Mouse (Mus musculus): Measurements from ENCODE around the gene Usp13. TPM values are rescaled to one million over a fixed set of nuclear protein-coding genes. Genes with fewer than 3 reads are reported as not detected.

The Usp13 gene
- total RNA-seq, 2 experiments from 2014 or later: 154 to 157 TPM

DNA sequence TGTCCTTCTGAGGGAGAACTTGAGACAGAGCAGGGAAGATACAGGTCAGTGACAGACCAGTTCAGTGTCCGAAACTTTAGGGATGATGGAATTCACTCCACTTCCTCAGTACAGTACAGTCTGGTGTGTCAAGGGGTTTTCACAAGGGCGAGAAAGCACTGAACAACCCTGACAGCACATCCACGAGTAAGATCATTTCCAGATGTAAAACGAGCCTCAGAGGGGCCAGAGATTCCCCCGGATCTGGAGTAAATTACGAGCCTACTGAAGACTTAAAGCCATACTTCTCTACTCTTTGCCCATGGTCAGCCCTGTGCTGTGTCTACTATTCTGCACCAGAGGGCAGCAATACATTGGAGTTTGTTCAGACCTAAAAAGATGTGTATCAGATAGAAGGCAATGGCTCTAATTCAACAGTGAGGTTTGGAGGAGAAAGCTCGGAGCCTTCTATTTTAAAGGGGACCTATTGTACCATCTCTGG, 92.8 kb downstream of the Usp13 start:
- intact Hi-C loops (cut with DNase I; ENCODE audit: low total_unique reads): loop anchor here (10.0 kb wide), 1 partner anchor 165 kb away; no protein-coding TSS in a partner anchor
- no peak for DNase-seq

DNA sequence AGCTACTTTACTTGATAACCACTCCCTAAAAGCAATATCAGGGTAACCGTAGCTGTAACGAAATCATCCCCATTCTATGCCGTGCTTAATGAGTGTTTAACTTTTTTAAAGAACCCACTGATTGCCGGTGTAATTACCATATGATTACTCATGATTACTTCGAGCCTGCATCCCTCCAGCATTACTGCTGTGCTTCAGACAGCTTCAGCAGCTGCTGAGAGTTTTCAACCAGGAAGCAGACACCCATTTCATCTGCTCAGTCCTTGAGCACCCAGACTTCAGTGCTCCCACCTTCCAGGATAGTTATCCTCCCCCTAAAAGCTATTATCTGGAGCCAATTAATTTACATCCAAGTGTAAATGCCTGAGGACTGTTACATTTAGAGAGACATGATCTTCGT, 106.8 kb downstream of the Usp13 start:
- no peak for DNase-seq
- intact Hi-C loops (cut with DNase I; ENCODE audit: low total_unique reads): no loop called here

- DNase-seq: no peak
- intact Hi-C loops (cut with DNase I; ENCODE audit: low total_unique reads): no loop called here
Observed at GRCm38 (mm10) chr3:32939802-32940501, 122.6 kb downstream of the Usp13 start.

GRCm38 (mm10) chr3:32947486-32947885, 130.1 kb downstream of the Usp13 start:
- intact Hi-C loops (cut with DNase I; ENCODE audit: low total_unique reads): no loop called here

DNA sequence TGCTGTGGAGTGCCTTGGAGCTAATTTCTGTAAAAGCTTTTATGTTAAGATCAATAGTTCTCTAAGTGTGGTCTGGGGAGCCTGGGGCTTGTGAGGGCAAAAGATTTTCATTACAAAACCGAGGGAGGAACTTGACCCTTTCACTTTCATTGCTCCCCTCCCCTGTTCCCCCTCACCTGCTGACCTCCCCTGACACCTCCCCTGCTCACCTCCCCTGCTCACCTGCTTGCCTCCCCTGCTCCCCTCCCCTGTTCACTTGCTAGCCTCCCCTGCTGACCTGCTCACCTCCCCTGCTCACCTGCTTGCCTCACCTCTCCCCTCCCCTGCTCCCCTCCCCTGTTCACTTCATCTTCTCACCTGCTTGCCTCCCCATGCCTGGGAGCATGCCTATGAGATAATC, 134.0 kb downstream of the Usp13 start:
- intact Hi-C loops (cut with DNase I; ENCODE audit: low total_unique reads): no loop called here
- no peak for DNase-seq

More at GRCm38 (mm10) chr3:32947486-32947885, 130.1 kb downstream of the Usp13 start:
- DNase-seq: no peak

GRCm38 (mm10) chr3:32961494-32961893, 144.1 kb downstream of the Usp13 start:
- DNase-seq: no peak
- intact Hi-C loops (cut with DNase I; ENCODE audit: low total_unique reads): no loop called here

- intact Hi-C loops (cut with DNase I; ENCODE audit: low total_unique reads): no loop called here
- no peak for DNase-seq
Observed at GRCm38 (mm10) chr3:32965528-32965927, 148.2 kb downstream of the Usp13 start.

DNA sequence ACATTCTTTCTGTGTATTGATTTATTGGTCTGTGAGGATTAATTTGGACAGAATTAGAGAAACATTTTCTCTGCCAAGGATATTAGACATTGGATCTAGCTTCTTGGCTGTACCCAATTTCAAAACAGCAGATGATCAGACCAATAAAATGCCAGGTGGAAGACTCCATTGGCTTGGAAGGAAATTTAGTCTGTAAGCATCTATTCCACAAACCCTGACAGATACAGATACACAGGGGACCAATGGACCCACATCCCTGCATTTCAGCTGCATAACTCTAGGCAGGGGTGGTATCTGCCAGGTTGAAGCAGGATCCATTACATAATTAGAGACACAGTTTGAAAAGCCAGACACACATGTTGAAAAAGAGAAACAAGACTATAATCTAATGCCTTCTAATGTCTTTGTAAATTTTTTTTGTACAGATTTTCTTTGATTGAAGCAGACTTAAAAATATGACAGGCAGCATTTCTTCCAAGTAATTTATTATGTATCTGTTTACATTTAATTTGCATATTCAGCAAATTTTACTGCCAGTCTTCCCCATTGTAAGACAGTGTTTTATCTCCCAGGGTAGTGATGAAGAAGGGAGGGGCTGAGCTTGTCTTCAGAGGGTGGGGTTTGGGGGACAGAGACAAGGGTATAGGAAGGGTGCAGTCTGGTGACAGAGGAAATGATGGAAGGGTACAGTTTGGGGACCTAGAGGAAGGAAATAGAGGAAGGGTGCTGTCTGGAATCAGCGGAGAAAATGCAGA, 151.5 kb downstream of the Usp13 start:
- DNase-seq: no peak
- intact Hi-C loops (cut with DNase I; ENCODE audit: low total_unique reads): no loop called here

- intact Hi-C loops (cut with DNase I; ENCODE audit: low total_unique reads): no loop called here
- no peak for DNase-seq
Observed at GRCm38 (mm10) chr3:32970257-32970656, 152.9 kb downstream of the Usp13 start.

DNA sequence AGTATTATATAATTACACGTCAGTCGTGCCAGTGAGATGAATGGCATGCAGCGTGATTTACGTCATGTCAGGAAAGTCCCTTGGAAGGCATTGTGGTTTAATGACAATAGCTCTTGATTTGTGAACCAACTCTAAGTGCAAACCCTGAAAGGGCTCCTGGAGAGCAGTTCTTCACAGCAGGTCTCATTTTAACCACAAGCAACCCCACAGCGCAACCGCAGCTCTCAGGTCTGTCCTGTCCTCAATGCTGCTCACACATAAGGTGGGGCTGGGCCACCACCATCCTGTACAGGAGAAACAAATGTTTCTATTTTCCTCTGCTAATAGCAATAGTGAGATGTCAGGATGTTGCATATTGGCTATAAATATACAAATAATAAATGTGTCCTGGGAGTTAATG, 161.9 kb downstream of the Usp13 start:
- intact Hi-C loops (cut with DNase I; ENCODE audit: low total_unique reads): no loop called here

GRCm38 (mm10) chr3:32979981-32980380, 162.6 kb downstream of the Usp13 start:
- intact Hi-C loops (cut with DNase I; ENCODE audit: low total_unique reads): no loop called here
- no peak for DNase-seq

More for the DNA sequence above, 161.9 kb downstream of the Usp13 start:
- no peak for DNase-seq

DNA sequence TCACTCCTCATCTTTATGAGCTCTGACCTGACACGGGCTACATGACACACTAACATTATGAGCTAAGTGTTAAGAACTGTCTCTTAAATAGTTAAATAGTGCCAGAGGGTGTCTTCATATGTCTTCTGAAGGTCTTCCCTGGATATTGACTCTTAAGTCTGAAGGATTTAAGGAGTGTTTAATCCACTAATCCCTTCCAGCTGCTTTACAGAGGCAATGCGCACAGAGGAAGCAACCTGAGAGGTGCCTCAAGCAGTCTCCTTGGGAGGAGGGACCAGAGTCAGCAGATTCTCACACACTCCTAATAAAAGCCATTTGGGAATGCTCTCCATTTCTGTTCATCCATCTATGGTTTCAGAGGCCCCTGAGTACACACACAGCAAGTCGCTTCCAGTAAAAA, 167.8 kb downstream of the Usp13 start:
- DNase-seq: no peak
- intact Hi-C loops (cut with DNase I; ENCODE audit: low total_unique reads): no loop called here

Other genes starting within 250 kb of the Usp13 start
- 10 to 100 TPM; 14.8 to 18.8 TPM for gene Gnb4, start 201.0 kb upstream of the Usp13 start, total RNA-seq (2021)
- gene Actl6a, start 111.2 kb upstream of the Usp13 start, total RNA-seq (2021): 10 to 100 TPM; 19.6 to 20.2 TPM
- 100 to 1,000 TPM; 471 to 544 TPM for gene Ndufb5, start 80.6 kb upstream of the Usp13 start, total RNA-seq (2021)
- gene Mrpl47, start 79.9 kb upstream of the Usp13 start, total RNA-seq (2021): 10 to 100 TPM; 36.0 to 36.2 TPM

Measured in gastrocnemius, postnatal 14 days (tissue).